Mouse (Mus musculus) hindbrain, embryonic 16.5 days (tissue): ENCODE data around the gene Msantd3. TPM values are rescaled to one million over a fixed set of nuclear protein-coding genes. Genes with fewer than 3 reads are reported as not detected.
A peak's percentile ranks its signal among the peaks of the same experiment; 100 is the strongest.

Experiments
- ATAC-seq: fragments of 200-750 bp; cut with Nextera tagmentation; 2 replicates; pipeline ENCODE4 v1.8.0; 2017; ENCODE audit warnings: moderate TSS enrichment, moderate library complexity
- H3K27ac ChIP-seq: fragments of 300-500 bp; sonication (generic); 2 replicates; pipeline ENCODE4 v1.5.1; 2014; ENCODE audit warnings: low read depth, mild to moderate bottlenecking, control low read depth, low read length, moderate library complexity
- H3K27me3 ChIP-seq: fragments of 300-500 bp; sonication (generic); replicated peaks from 2 replicates; pipeline ENCODE4 v1.6.1; 2014; ENCODE audit warnings: low read length; ENCODE audit not compliant: control insufficient read depth, insufficient read depth
- H3K36me3 ChIP-seq: fragments of 300-500 bp; sonication (generic); 2 replicates; pipeline ENCODE4 v1.6.1; 2014; ENCODE audit warnings: mild to moderate bottlenecking, low read length, moderate library complexity, mixed read lengths; ENCODE audit not compliant: control insufficient read depth, insufficient read depth
- H3K4me1 ChIP-seq: fragments of 300-500 bp; sonication (generic); 2 replicates; pipeline ENCODE4 v1.6.1; 2014; ENCODE audit warnings: low read depth, low read length; ENCODE audit not compliant: control insufficient read depth, insufficient read depth
- H3K4me2 ChIP-seq: fragments of 300-500 bp; sonication (generic); 2 replicates; pipeline ENCODE4 v1.6.1; 2014; ENCODE audit warnings: mild to moderate bottlenecking, low read length, control low read depth, moderate library complexity
- H3K4me3 ChIP-seq: fragments of 300-500 bp; sonication (generic); 2 replicates; pipeline ENCODE4 v1.5.1; 2014; ENCODE audit warnings: mild to moderate bottlenecking, low read length, control low read depth, moderate library complexity
- H3K9ac ChIP-seq: fragments of 300-500 bp; sonication (generic); 2 replicates; pipeline ENCODE4 v1.6.1; 2014; ENCODE audit warnings: low read depth, mild to moderate bottlenecking, control low read depth, low read length, moderate library complexity
- H3K9me3 ChIP-seq: fragments of 300-500 bp; sonication (generic); 2 replicates; pipeline ENCODE4 v1.6.1; 2014; ENCODE audit warnings: mild to moderate bottlenecking, low read length, moderate library complexity; ENCODE audit not compliant: control insufficient read depth
- WGBS: fragments of 180-500 bp; shearing (Covaris S2); extraction: QIAGEN DNeasy Blood & Tissue Kit; methylation state at CpG from one replicate; pipeline ENCODE4 v1.1.7; 2014; 5-methylcytosine and 5-hydroxymethylcytosine counted together
- polyA plus RNA-seq: library from polyadenylated mRNA; unstranded; fragments of >200 nt; fragmentation: Nextera tagmentation; extraction: Ambion mirVana; gene quantifications from 2 replicates; pipeline ENCODE4 v1.2.1, GENCODE M21; 2015

Msantd3 gene
- polyA plus RNA-seq, 1 experiment from 2014 or later = 21.8 TPM

DNA sequence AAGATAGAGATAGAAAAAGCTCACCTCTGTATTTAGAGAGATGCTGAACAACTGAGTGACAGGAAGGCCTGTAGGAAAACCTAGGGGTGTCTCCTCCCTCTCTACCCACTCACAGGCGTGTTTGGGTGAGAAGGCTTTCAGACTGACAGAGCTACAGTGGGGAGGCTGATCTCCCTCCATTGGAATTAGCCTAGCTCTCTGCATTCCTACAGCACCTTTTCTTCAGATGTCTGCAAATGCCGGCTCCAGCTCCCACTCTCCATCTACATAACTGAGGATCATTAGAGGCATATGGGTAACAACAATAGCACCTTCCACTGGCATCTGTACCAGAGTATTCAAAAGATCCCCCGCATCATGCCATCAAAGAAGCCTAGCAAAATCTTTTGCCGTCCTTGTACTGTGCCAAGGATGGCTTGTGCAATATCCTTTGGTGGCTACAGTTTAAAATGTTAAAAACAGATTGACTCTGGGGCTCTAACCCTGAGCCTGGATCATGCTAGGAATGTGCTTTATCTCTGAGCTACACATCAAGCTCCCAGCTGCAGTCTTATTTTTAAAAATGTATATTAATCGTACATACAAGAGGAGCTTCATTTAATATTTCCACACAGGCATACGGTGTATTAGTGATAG lies 39.9 kb downstream of the Msantd3 start:
- Histone ChIP-seq H3K9me3 (no peaks in the 10 kb centered on the region), H3K4me2 (no peak overlapping the region), H3K4me3 (no peak overlapping the region), H3K9ac (no peak overlapping the region), H3K36me3 (no peaks in the 10 kb centered on the region), H3K27ac (no peak overlapping the region), H3K27me3 (no peaks in the 10 kb centered on the region), H3K4me1 (no peaks in the 10 kb centered on the region)
- 59% methylated on average over 6 of the region's 6 CpGs for WGBS
- ATAC-seq = no peak

DNA sequence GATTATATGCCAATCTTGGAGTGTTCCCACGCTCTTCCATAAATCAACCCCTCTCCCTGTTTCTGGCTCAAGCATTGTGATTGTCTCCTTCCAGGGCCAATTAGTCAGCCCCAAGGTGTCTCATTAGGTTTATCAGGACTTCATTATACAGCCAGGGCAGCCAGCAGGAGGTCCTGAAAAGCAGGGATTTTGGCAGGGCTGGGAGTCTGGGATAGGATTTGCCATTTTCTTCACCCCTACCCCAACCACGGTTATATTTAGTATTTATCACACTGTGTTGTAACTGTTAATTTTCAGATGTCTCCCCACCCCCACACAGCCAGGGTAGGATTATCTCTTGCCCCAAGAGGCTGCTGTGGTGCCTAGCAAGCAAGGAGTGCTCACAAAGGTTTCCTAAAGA lies 41.5 kb downstream of the Msantd3 start:
- Histone ChIP-seq H3K36me3 (no peaks in the 10 kb centered on the region), H3K4me3 (no peak overlapping the region), H3K9me3 (no peaks in the 10 kb centered on the region), H3K4me1 (no peaks in the 10 kb centered on the region), H3K4me2 (no peak overlapping the region), H3K27me3 (no peaks in the 10 kb centered on the region), H3K9ac (no peak overlapping the region), H3K27ac (no peak overlapping the region)
- ATAC-seq = no peak
- WGBS = 23% methylated on average over 2 of the region's 2 CpGs

GRCm38 (mm10) chr4:48581993-48582392 lies 42.3 kb downstream of the Msantd3 start:
- ATAC-seq = no peak
- Histone ChIP-seq H3K9ac (no peak overlapping the region), H3K4me2 (no peak overlapping the region), H3K4me1 (peaks cover under 1% of the 10 kb centered on the region; the same call in 1 of the 2 replicates), H3K27me3 (no peaks in the 10 kb centered on the region), H3K27ac (no peak overlapping the region), H3K36me3 (no peaks in the 10 kb centered on the region), H3K9me3 (no peaks in the 10 kb centered on the region), H3K4me3 (no peak overlapping the region)
- WGBS = 73% methylated on average over 2 of the region's 3 CpGs

DNA sequence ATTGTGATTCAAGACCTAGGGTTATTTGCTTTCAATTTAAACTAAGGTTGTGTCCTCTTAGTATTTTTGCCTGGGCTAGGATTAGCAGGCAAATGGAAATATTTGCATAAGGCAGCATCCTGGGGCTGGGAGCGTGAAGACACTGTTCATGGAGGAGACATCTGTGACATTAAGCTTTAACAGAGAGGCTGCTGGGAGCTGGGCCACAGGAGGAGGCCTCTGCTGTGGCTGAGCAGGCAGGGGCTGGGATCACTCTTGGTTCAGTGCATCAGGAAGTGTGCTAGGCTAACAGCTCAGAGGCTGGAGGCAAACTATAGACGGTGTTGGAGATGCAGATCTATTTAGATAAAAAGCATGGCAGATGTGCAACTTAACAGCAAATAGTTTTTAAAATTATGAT lies 43.2 kb downstream of the Msantd3 start:
- Histone ChIP-seq H3K4me2 (no peak overlapping the region), H3K36me3 (peaks cover 3% of the 10 kb centered on the region; the same call in 1 of the 2 replicates), H3K9me3 (no peaks in the 10 kb centered on the region; the same call in 1 of the 2 replicates), H3K9ac (no peak overlapping the region), H3K27me3 (no peaks in the 10 kb centered on the region), H3K27ac (no peak overlapping the region), H3K4me3 (no peak overlapping the region), H3K4me1 (peaks cover 3% of the 10 kb centered on the region; the same call in 1 of the 2 replicates)
- ATAC-seq = no peak
- whole genome bisulfite sequencing = 54% methylated on average over 2 of the region's 2 CpGs

DNA sequence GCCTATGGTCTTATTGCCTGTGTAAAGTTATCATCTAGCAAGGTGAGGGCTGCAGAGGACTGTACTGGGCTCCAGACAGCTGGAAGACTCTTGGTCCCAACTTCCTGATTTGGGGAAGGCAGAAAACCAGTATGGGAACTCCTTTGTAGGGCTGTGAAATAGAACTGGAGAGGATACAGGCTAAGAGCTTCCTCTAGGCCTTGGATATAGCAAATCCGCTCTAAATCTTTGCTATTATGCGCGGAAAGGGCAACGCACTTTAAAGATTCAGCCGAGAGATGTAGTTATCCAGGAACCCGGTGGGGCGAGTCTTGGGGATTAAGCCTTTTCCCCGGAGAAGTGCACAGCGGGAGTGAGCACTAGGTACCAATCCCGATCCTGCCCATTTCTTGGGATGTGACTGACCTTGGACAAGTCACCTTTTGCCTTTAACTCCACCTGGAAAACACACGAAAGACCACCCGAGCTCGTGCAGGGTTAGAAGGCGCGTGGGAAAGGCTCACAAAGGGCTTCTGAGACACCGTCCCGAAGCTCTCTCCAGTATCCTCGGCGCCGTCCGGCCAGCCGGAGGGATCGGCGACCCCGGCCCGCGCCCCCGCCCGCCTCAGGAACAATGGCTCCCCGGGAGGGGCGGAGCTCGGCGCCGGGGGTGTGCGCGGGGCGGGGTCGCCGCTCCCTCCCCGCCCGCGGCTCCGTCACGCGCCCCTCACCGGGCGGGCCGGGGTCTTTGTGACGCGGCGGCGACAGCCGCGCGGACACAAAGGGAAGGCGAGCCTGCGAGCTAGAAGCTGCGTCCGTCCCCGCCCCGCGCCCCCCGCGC lies 44.9 kb downstream of the Msantd3 start, which contains the start of gene Tmeff1:
TSS of gene Tmeff1 (plus strand) at position 754 of the 820 bp plus-strand sequence.
- peaks cover 8% of the 10 kb centered on the region; the same call in 1 of the 2 replicates for H3K4me1 ChIP-seq
- peaks cover 3% of the 10 kb centered on the region; the same call in 1 of the 2 replicates for H3K36me3 ChIP-seq
- peak within 1 kb of the TSS; percentile 88 for H3K9ac ChIP-seq
- WGBS = under 1% methylated on average over 32 of the region's 64 CpGs
- peak within 1 kb of the TSS; percentile 90 for H3K4me2 ChIP-seq
- no peaks in the 10 kb centered on the region; the same call in 1 of the 2 replicates for H3K9me3 ChIP-seq
- H3K27me3 ChIP-seq = no peaks in the 10 kb centered on the region
- ATAC-seq = peak; percentile 88
- peak within 1 kb of the TSS; percentile 93 for H3K27ac ChIP-seq
- H3K4me3 ChIP-seq = peak within 1 kb of the TSS; percentile 93

DNA sequence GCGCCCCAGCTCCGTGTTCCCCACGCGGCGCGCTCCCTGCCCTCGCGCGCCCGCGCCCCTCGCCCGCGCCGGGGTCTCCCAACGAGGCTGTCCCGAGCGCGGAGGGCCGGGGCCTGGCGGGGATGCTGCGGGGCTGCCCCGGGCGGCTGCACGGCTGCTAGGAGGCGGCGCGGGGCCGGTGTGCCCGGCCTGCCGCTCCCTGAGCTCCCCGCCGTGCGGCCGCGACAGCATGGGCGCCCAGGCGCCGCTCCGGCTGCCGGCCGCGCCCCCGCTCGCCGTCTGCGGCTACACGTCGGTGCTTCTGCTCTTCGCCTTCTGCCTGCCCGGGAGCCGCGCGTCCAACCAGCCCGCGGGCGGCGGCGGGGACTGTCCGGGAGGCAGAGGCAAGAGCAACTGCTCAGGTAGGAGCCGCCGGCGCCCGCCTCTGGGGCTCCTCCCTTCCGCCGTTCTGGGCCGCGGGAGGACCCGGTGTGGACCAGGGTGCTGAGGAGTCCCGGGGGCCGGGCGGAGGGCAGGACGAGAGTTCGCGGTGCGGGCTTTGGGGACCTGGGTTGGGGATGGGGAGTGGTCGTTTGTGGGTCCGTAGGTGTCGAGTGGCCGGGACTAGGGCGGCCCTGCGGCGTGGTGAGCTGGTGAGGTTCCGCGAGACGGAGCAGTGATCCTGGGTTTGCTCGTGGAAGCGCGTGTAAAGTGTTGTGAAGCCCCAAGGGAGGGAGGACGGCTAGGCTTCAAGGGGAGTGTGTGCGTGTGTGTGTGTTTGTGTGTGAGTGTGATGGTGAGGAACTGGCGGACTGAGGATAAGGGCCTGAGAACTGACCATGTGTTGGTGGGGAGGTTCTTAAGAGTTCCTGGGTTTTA lies 45.7 kb downstream of the Msantd3 start:
- no peaks in the 10 kb centered on the region for H3K27me3 ChIP-seq
- H3K9ac ChIP-seq = peak overlapping the region; percentile 88
- peak; percentile 72 for ATAC-seq
- peak overlapping the region; percentile 90 for H3K4me2 ChIP-seq
- peaks cover 8% of the 10 kb centered on the region; the same call in 1 of the 2 replicates for H3K4me1 ChIP-seq
- peak overlapping the region; percentile 93 for H3K27ac ChIP-seq
- H3K4me3 ChIP-seq = peak overlapping the region; percentile 93
- H3K36me3 ChIP-seq = peaks cover 3% of the 10 kb centered on the region; the same call in 1 of the 2 replicates
- WGBS = under 1% methylated on average over 59 of the region's 92 CpGs
- H3K9me3 ChIP-seq = no peaks in the 10 kb centered on the region; the same call in 1 of the 2 replicates

GRCm38 (mm10) chr4:48586099-48586821 lies 46.5 kb downstream of the Msantd3 start:
- H3K4me3 ChIP-seq = peak overlapping the region; percentile 93
- peak overlapping the region; percentile 93 for H3K27ac ChIP-seq
- WGBS = 0% methylated on average over 12 of the region's 12 CpGs
- no peaks in the 10 kb centered on the region for H3K27me3 ChIP-seq
- H3K4me1 ChIP-seq = peaks cover 8% of the 10 kb centered on the region; the same call in 1 of the 2 replicates
- H3K4me2 ChIP-seq = peak overlapping the region; percentile 90
- no peaks in the 10 kb centered on the region; the same call in 1 of the 2 replicates for H3K9me3 ChIP-seq
- peak; percentile 40 for ATAC-seq
- peak overlapping the region; percentile 88 for H3K9ac ChIP-seq
- H3K36me3 ChIP-seq = peaks cover 3% of the 10 kb centered on the region; the same call in 1 of the 2 replicates

GRCm38 (mm10) chr4:48587526-48587925 lies 47.8 kb downstream of the Msantd3 start:
- Histone ChIP-seq H3K27ac (no peak overlapping the region), H3K9ac (no peak overlapping the region), H3K4me1 (peaks cover 8% of the 10 kb centered on the region; the same call in 1 of the 2 replicates), H3K4me2 (no peak overlapping the region; the same call in 1 of the 2 replicates), H3K27me3 (no peaks in the 10 kb centered on the region), H3K36me3 (peaks cover 3% of the 10 kb centered on the region; the same call in 1 of the 2 replicates), H3K4me3 (no peak overlapping the region), H3K9me3 (no peaks in the 10 kb centered on the region; the same call in 1 of the 2 replicates)
- 98% methylated on average over 2 of the region's 2 CpGs for WGBS
- ATAC-seq = no peak
